Mouse (Mus musculus): Measurements from ENCODE around the gene Ppara. TPM values are rescaled to one million over a fixed set of nuclear protein-coding genes. Genes with fewer than 3 reads are reported as not detected.

The Ppara gene
- total and polyA plus RNA-seq, 3 experiments: 0.27 to 0.78 TPM; not detected in 1

GRCm38 (mm10) chr15:85713417-85713816 lies 21.4 kb upstream of the Ppara start:
- TF ChIP-seq TAL1 (IDR thresholded peaks at IDR 0.05; ENCODE audit: low read length) (no peak), MXI1 (IDR thresholded peaks at IDR 0.05; ENCODE audit: low read depth, low read length) (no peak), MAX (IDR thresholded peaks at IDR 0.05; ENCODE audit: low read length) (no peak), BHLHE40 (IDR thresholded peaks at IDR 0.05; ENCODE audit: borderline replicate concordance, low read depth, low read length) (no peak), CHD1 (IDR thresholded peaks at IDR 0.05; ENCODE audit: low read depth, low read length) (no peak), CHD2 (IDR thresholded peaks at IDR 0.05; ENCODE audit: low read length) (no peak), USF1 (IDR thresholded peaks at IDR 0.05; ENCODE audit: low read depth, low read length) (no peak), E2F4 (IDR thresholded peaks at IDR 0.05; ENCODE audit: borderline replicate concordance, low read depth, low read length) (no peak), UBTF (IDR thresholded peaks at IDR 0.05; ENCODE audit: borderline replicate concordance, insufficient read depth, low read depth, low read length) (no peak), KAT2A (conservative IDR thresholded peaks at IDR 0.05; ENCODE audit: low read depth, low read length) (no peak), SMC3 (IDR thresholded peaks at IDR 0.05; ENCODE audit: low read depth, low read length) (no peak), POLR2AphosphoS5 (IDR thresholded peaks at IDR 0.05; ENCODE audit: borderline replicate concordance, low read depth, low read length) (no peak), TCF12 (IDR thresholded peaks at IDR 0.05; ENCODE audit: low read depth, low read length) (no peak), TBP (IDR thresholded peaks at IDR 0.05; ENCODE audit: low read depth, low read length) (no peak), ZC3H11A (IDR thresholded peaks at IDR 0.05; ENCODE audit: low read depth, low read length) (no peak), HCFC1 (IDR thresholded peaks at IDR 0.05; ENCODE audit: low read depth, low read length) (no peak), EP300 (IDR thresholded peaks at IDR 0.05; ENCODE audit: low read depth in 1 of 2, low read length in 2 of 2) (no peak), USF2 (IDR thresholded peaks at IDR 0.05; ENCODE audit: borderline replicate concordance in 1 of 2, insufficient read depth in 1 of 2, low read depth in 1 of 2, low read length in 2 of 2) (no peak), GABPA (IDR thresholded peaks at IDR 0.05; ENCODE audit: low read depth, low read length) (no peak)
- no peaks in the 10 kb centered on the region for H3K9me3 ChIP-seq (replicated peaks; ENCODE audit: insufficient read depth, low read length)
- H3K4me3 ChIP-seq (ENCODE audit: control insufficient read depth in 1 of 2, insufficient read depth in 1 of 2, low read depth in 2 of 2, low read length in 2 of 2): no peak overlapping the region
- no peak overlapping the region for H3K9ac ChIP-seq (ENCODE audit: control insufficient read depth, low read depth, low read length, poor library complexity, severe bottlenecking)
- no peaks in the 10 kb centered on the region for H3K79me2 ChIP-seq (ENCODE audit: control insufficient read depth, insufficient read depth, low read length, poor library complexity)
- DNase-seq (ENCODE audit: low read depth, low spot score): no peak
- no peaks in the 10 kb centered on the region for H3K27me3 ChIP-seq (ENCODE audit: control insufficient read depth in 1 of 2, insufficient read depth in 2 of 2, low read length in 2 of 2)
- H3K4me1 ChIP-seq (ENCODE audit: control insufficient read depth in 1 of 2, insufficient read depth in 2 of 2, low read length in 2 of 2): no peaks in the 10 kb centered on the region
- H3K27ac ChIP-seq (ENCODE audit: control insufficient read depth, low read depth, low read length): no peak overlapping the region
- no peaks in the 10 kb centered on the region for H3K36me3 ChIP-seq (ENCODE audit: control insufficient read depth in 1 of 2, insufficient read depth in 2 of 2, low read length in 2 of 2)

DNA sequence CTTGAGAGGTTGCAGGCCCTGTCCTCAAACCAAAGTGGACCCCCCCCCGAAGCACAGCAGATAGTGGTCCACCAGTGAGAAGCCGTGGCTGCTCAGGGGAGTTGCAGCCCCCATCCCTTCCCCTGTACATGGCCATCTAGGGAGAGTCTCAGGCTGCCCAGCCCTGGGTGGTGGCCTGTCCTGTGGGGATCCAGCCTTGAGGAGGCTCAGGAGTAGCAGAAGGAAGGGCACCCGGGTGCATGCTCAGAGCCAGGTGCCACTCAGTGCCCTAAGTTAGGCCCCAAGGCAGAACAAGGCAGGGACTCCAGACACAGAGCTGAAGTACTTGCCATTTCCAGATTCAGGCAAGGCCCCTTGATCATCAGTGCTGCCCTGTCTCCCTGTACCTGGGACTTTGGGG lies 19.7 kb upstream of the Ppara start:
- Histone ChIP-seq H3K4me3 (ENCODE audit: control insufficient read depth in 1 of 2, insufficient read depth in 1 of 2, low read depth in 2 of 2, low read length in 2 of 2) (no peak overlapping the region), H3K79me2 (ENCODE audit: control insufficient read depth, insufficient read depth, low read length, poor library complexity) (no peaks in the 10 kb centered on the region), H3K4me1 (ENCODE audit: control insufficient read depth in 1 of 2, insufficient read depth in 2 of 2, low read length in 2 of 2) (peaks cover 3 to 13% of the 10 kb centered on the region in 2 experiments; a peak in 3 of 4 replicates), H3K27me3 (ENCODE audit: control insufficient read depth in 1 of 2, insufficient read depth in 2 of 2, low read length in 2 of 2) (no peaks in the 10 kb centered on the region), H3K36me3 (ENCODE audit: control insufficient read depth in 1 of 2, insufficient read depth in 2 of 2, low read length in 2 of 2) (peaks cover 0 to 6% of the 10 kb centered on the region in 2 experiments; a peak in 2 of 4 replicates), H3K9me3 (replicated peaks; ENCODE audit: insufficient read depth, low read length) (no peaks in the 10 kb centered on the region), H3K9ac (ENCODE audit: control insufficient read depth, low read depth, low read length, poor library complexity, severe bottlenecking) (no peak overlapping the region), H3K27ac (ENCODE audit: control insufficient read depth, low read depth, low read length) (no peak overlapping the region)
- DNase-seq (ENCODE audit: low read depth, low spot score): no peak
- TF ChIP-seq MAFK (IDR thresholded peaks at IDR 0.05; ENCODE audit: borderline replicate concordance, low read depth, low read length) (no peak), EP300 (IDR thresholded peaks at IDR 0.05; ENCODE audit: low read depth in 1 of 2, low read length in 2 of 2) (no peak), ZNF384 (IDR thresholded peaks at IDR 0.05; ENCODE audit: low read depth, low read length) (no peak), MEF2A (IDR thresholded peaks at IDR 0.05; ENCODE audit: extremely low read depth, insufficient replicate concordance, low read depth, low read length, poor library complexity, severe bottlenecking) (no peak), CTCF (IDR thresholded peaks at IDR 0.05 in 2 of 3, conservative IDR thresholded peaks at IDR 0.05 in 1 of 3; ENCODE audit: control insufficient read depth in 1 of 3, insufficient read depth in 1 of 3, low read depth in 2 of 3, low read length in 3 of 3, poor library complexity in 1 of 3, severe bottlenecking in 1 of 3) (no peak), TCF12 (IDR thresholded peaks at IDR 0.05; ENCODE audit: low read depth, low read length) (no peak), POLR2AphosphoS5 (IDR thresholded peaks at IDR 0.05; ENCODE audit: borderline replicate concordance, low read depth, low read length) (no peak), ELF1 (IDR thresholded peaks at IDR 0.05; ENCODE audit: low read depth, low read length) (no peak), CHD2 (IDR thresholded peaks at IDR 0.05; ENCODE audit: low read length) (no peak), BHLHE40 (IDR thresholded peaks at IDR 0.05; ENCODE audit: borderline replicate concordance, low read depth, low read length) (no peak), RCOR1 (IDR thresholded peaks at IDR 0.05; ENCODE audit: low read depth, low read length) (no peak), NRF1 (IDR thresholded peaks at IDR 0.05; ENCODE audit: insufficient read depth, low read depth, low read length, poor library complexity, severe bottlenecking) (no peak), SIN3A (IDR thresholded peaks at IDR 0.05; ENCODE audit: low read length) (no peak)

Data from MEL (cell line).